Mouse (Mus musculus): ENCODE results near the gene Mybpc2.

The Mybpc2 gene

DNA sequence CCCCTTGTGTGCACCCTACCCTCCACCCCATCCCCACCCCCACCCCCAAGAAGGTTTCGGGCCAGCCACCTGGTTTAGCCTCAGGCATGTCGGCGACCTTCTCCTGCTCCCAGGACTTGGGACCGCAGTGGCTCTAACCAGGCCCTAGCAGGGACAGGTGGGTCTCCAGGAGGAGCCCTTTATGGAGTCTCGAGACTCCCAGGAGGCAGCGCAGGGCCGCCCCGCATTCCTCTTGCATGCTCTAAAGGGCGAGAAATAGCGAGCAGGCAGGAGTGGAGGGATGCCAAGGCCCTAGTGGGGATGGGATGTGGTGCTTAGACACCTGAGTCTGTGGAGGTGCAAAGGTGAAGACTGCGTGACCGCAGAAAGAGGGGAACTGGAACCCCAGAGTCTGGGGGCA is at the start of gene Mybpc2:
Mybpc2 (minus strand) TSS at position 155 of the 400 bp plus-strand sequence.
- in situ Hi-C loops (cut with MboI; ENCODE audit: unreplicated experiment in 2 of 2), result no loop called here

- in situ Hi-C loops (cut with MboI; ENCODE audit: unreplicated experiment in 2 of 2), result no loop called here
Measured at GRCm38 (mm10) chr7:44572956-44573484, 48.6 kb upstream of the Mybpc2 start.

- in situ Hi-C loops (cut with MboI; ENCODE audit: unreplicated experiment in 2 of 2), result no loop called here
Measured at GRCm38 (mm10) chr7:44572213-44572701, 47.8 kb upstream of the Mybpc2 start, which contains the start of gene Napsa. Gene Napsa (plus strand): TSS chr7:44572380.

- in situ Hi-C loops (cut with MboI; ENCODE audit: unreplicated experiment in 2 of 2), result no loop called here
Measured at GRCm38 (mm10) chr7:44571811-44572210, 47.4 kb upstream of the Mybpc2 start.

DNA sequence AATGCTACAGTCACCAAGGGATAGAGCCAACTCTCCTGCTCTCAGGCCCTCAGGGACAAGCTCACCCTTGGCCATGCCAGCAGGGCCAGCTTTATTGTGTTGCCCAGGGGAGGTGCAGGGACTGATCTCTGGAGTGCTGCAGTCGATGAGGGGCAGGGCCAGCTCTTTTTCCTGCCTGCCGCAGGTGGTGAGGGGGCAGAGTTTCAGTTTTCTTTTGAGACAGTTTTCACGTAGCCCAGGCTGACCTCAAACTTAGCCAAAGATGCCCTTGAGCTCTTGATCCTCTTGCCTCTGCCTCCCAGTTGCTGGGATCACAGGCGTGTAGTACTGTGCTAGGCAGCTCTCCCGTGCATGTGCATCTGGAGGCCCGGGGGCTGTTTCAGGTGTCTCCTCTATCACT is 46.5 kb upstream of the Mybpc2 start:
- in situ Hi-C loops (cut with MboI; ENCODE audit: unreplicated experiment in 2 of 2), result no loop called here

DNA sequence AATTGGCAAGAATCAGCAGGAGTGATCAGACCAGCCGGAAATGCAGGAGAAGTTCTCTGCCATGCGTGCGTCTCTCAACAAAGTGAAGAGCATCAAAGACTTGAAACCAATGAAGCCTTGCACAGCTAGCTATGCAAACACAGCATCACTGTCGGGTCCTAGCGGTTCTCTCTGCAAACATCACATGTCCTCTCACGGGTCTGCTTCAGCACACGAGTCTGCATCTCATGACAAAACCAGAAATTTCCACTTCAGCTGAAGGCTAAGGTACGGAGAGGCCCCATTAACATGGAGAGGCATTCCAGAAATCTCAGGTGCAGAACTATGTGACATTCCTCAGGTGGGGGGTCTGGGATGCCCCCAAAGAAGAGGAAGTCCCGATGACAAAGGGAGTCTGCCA is 44.3 kb upstream of the Mybpc2 start:
- in situ Hi-C loops (cut with MboI; ENCODE audit: unreplicated experiment in 2 of 2), result loop anchor here (10.0 kb wide), 2 partner anchors 76 to 304 kb away; partner anchors contain the start of gene Gm15517 (in 1 of the 2)

DNA sequence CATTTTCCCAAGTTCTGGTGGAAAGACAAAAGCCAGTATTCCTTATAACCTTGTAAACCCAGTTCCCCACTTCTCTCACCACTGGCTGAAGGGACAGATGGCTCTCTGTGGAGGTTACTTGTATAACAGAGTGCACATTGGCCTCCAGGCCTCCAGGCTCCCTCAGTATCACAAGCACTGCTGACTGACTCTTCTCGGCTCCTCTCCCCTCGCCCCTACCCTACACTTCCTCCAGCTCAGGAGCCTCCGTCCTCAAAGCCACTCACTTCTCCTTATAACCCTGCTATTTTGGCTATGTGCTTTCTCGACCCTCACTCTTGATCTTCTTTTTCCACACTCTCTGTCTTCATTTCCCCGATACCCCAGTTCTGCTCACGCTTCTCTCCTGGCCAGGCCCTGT is 41.0 kb upstream of the Mybpc2 start:
- in situ Hi-C loops (cut with MboI; ENCODE audit: unreplicated experiment in 2 of 2), result loop anchor here (10.0 kb wide), 2 partner anchors 79 to 301 kb away; partner anchors contain the start of gene Gm15517 (in 1 of the 2)

DNA sequence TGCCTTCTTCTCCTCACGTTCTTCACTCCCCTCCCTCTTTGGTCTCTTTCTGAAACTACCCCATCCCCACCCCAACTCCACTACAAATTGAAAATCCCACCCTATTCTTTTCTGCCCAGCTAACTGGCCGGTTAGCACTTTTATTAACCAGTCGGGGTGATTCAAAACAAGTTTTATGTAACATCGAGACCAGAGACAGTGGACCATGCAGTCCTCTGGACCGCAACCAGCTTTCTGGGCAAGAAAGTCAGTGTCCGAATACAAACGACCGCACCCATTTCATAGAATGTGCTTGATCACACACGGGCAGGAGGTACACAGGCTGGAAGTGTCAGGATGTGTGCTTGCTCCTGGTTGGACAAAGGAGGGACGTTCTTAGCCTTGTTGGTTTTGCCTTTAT is 40.0 kb upstream of the Mybpc2 start:
- in situ Hi-C loops (cut with MboI; ENCODE audit: unreplicated experiment in 2 of 2), result loop anchor here (5.0 to 10.0 kb wide), 3 partner anchors 78 to 300 kb away; partner anchors contain the start of gene Gm15517 (in 1 of the 2)

- in situ Hi-C loops (cut with MboI; ENCODE audit: unreplicated experiment in 2 of 2), result loop anchor here (5.0 to 10.0 kb wide), 3 partner anchors 79 to 298 kb away; partner anchors contain the start of gene Gm15517 (in 1 of the 2)
Measured at GRCm38 (mm10) chr7:44563284-44563683, 38.8 kb upstream of the Mybpc2 start.

- in situ Hi-C loops (cut with MboI; ENCODE audit: unreplicated experiment in 2 of 2), result loop anchor here (5.0 to 10.0 kb wide), 3 partner anchors 82 to 296 kb away; partner anchors contain the start of gene Gm15517 (in 1 of the 2)
Measured at GRCm38 (mm10) chr7:44560435-44561400, 36.3 kb upstream of the Mybpc2 start.

DNA sequence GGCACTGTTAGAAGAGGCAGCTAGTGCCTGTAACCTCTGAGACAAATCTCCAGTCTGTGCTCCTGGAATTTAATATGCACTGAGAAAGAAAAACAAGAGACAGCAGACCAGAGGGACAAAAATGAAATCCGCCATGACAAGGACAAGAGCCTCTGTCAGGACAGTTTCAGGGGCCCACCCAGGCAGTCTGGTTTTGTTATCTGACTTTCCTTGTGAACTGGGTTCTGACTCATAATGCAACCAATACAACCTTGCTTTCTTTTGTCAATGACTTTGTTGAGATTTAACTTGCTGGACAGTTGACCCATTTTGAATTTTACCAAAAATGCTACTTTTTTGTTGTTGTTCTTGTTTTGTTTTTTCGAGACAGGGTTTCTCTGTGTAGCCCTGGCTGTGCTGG is 33.2 kb upstream of the Mybpc2 start:
- in situ Hi-C loops (cut with MboI; ENCODE audit: unreplicated experiment in 2 of 2), result no loop called here

DNA sequence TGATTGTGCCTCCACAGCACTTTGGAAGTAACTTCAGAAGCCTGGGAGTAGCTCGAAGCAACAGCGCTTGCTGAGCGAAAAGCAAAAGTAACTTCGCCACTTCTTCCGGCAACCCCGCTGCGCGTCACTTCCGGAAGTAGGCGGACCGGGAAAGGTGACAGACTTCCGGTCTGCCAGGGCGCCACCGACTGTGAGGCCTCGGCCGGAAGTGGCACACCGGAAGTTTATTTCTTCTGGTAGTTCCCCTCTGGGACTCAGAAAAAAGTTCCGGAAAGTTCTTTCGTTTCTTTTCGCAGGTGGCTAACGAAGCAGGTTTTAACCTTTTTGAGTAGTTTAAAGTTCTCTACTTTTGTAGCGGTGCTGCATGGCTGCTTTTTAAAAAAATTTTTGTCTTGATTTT is 29.4 kb upstream of the Mybpc2 start, which contains the start of gene Nr1h2:
Nr1h2 (minus strand) TSS at position 126 of the 400 bp plus-strand sequence.
- in situ Hi-C loops (cut with MboI; ENCODE audit: unreplicated experiment in 2 of 2), result loop anchor here (5.0 kb wide), 2 partner anchors 37 to 42 kb away; no protein-coding TSS in a partner anchor

DNA sequence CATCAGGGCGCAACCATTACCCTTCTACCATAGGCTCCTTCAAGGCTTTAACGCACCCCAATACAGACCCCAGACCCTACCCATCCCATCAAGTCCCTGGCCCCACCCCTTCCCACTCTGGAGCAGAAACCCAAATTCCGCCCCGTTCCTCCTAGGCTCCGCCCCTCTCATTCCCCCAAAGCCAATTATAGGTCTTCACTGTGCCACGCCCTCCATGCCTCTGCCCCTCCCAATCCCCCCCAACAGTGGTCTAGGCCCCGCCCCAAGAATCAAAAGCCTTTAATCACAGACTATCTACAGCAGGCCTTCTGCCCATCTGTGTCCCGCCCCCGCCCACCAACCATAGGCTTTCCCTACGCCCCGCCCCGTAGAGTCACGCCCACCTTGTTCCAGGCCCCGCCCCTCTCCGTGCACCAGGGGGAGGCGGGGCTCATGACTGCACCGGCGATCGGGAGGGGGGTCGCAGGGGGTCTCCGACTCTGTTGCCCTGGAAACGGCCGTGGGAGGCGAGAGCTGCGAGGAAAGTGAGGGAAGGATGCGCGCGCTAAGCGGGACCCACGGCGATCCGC is 28.8 kb upstream of the Mybpc2 start:
- in situ Hi-C loops (cut with MboI; ENCODE audit: unreplicated experiment in 2 of 2), result loop anchor here (5.0 kb wide), 2 partner anchors 36 to 41 kb away; no protein-coding TSS in a partner anchor

GRCm38 (mm10) chr7:44552141-44552908 is 27.9 kb upstream of the Mybpc2 start:
- in situ Hi-C loops (cut with MboI; ENCODE audit: unreplicated experiment in 2 of 2), result loop anchor here (5.0 kb wide), 2 partner anchors 35 to 40 kb away; no protein-coding TSS in a partner anchor

- in situ Hi-C loops (cut with MboI; ENCODE audit: unreplicated experiment in 2 of 2), result loop anchor here (5.0 kb wide), 2 partner anchors 34 to 39 kb away; no protein-coding TSS in a partner anchor
Measured at GRCm38 (mm10) chr7:44551731-44552130, 27.3 kb upstream of the Mybpc2 start.

GRCm38 (mm10) chr7:44551301-44551700 is 26.8 kb upstream of the Mybpc2 start:
- in situ Hi-C loops (cut with MboI; ENCODE audit: unreplicated experiment in 2 of 2), result loop anchor here (5.0 kb wide), 2 partner anchors 34 to 39 kb away; no protein-coding TSS in a partner anchor

- in situ Hi-C loops (cut with MboI; ENCODE audit: unreplicated experiment in 2 of 2), result loop anchor here (5.0 kb wide), 2 partner anchors 33 to 38 kb away; no protein-coding TSS in a partner anchor
Measured at GRCm38 (mm10) chr7:44550409-44550678, 25.9 kb upstream of the Mybpc2 start.

DNA sequence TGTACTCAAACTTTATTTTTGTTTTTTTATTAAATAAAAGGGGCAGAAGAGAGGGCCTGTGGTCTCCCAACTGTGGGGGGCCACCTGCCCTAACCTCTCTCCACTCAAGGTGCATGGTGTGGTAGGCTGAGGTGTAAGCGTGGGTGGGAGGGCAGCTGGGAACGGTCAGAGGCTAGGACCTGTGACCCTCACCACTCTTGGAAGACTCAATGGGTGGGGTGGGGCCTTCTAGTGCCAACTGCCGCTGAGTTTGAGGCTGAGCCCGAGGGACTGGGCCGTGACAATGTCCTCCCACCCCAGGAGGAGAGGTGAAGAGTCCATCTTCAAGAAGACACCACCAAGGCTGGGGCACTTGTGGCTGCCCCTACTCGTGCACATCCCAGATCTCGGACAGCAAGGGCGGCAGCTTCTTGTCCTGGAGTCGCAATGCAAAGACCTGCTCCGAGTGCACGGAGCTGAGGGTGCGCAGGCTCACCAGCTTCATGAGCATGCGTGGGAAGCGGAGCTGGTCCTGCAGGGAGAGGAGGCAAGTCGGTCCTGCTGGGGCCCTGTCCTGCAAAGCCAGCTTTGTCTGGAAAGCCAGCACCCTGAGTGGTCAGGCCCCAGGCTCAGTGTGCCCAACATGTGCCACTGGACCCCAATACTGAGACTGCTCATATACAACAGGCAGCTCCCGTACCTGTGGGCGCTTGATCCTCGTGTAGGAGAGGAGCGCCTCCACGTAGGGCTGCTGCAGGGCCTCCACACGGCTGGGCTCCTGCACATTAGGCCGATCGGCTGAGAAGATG is 25.4 kb upstream of the Mybpc2 start:
- in situ Hi-C loops (cut with MboI; ENCODE audit: unreplicated experiment in 2 of 2), result loop anchor here (5.0 to 25.0 kb wide), 6 partner anchors 33 to 1362 kb away; partner anchors contain the start of genes Dbp (in 2 of the 2), Fam83e (in 2 of the 2), Rpl18 (in 2 of the 2) and Sphk2 (in 2 of the 2)
